Mouse (Mus musculus) kidney, adult 2 months (tissue): ENCODE measurements around the gene Hnrnpul1.
A peak's percentile ranks its signal among the peaks of the same experiment; 100 is the strongest.

Experiments used
- CTCF ChIP-seq: fragments of 200-500 bp; conservative IDR thresholded peaks from 2 replicates; pipeline ENCODE4 v1.5.1; 2011; ENCODE audit warnings: low read depth, mild to moderate bottlenecking, control low read depth, low read length, moderate library complexity, mixed read lengths; ENCODE audit not compliant: insufficient read depth, insufficient read length
- POLR2A ChIP-seq: fragments of 200-500 bp; IDR thresholded peaks from one replicate; pipeline ENCODE4 v1.6.1; 2011; ENCODE audit warnings: low read depth, low read length, control low read depth

DNA sequence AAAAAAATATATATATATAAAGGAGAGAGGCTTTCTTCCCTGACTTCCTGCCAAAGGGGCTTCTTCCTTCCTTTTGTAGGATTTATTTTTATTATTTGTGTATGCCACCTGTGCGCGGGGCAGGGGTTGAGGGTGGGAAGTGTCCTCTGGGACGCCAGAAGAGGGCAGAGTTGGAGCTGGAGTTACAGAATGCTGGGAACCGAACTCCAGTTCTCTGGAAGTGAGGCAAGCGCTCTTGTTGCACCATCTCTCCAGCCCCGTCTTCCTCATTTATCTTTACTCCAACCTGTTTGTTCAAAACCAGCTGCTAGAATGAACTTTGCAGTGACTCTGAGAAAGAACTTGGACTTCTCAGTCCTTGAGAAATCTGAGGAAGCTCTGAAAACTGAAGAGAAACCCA lies 74.6 kb downstream of the Hnrnpul1 start:
- TF ChIP-seq CTCF = peak; percentile 27; the same call in 1 of the 2 replicates
- TF ChIP-seq POLR2A = no peak
